Mouse (Mus musculus) erythroblast, embryonic 14.5 days (primary cell): ENCODE results near the gene Lmbr1.

ENCODE experiments used
- GATA1 ChIP-seq: IDR thresholded peaks from 2 replicates; pipeline ENCODE4 v1.6.1; 2012; ENCODE audit warnings: low read length, inconsistent platforms, mixed read lengths
- TAL1 ChIP-seq: IDR thresholded peaks from 3 replicates; pipeline ENCODE4 v1.6.1; 2012; ENCODE audit warnings: low read length, inconsistent platforms, mixed read lengths

GRCm38 (mm10) chr5:29270879-29271278 lies 107.3 kb downstream of the Lmbr1 start:
- TF ChIP-seq TAL1 (no peak), GATA1 (no peak)
